Mouse (Mus musculus) testis, postnatal 10 days (tissue): ENCODE measurements at regions not wholly inside any gene's neighbourhood (a gene's known extent, or its start where the extent isn't known, plus 50 kb on each side); places are given as distances from the start of the nearest gene placed in this dataset.
"Not testable (repeated sequence)": the region's sequence is repeated elsewhere in the genome, so short reads cannot be mapped to it uniquely, and the experiment has no call there.

Experiments
- DNase-seq: peaks from one replicate; pipeline ENCODE4 v3.0.0; 2021; ENCODE audit warnings: low spot score

GRCm38 (mm10) chr7:111174393-111175124, 91.7 kb upstream of the Eif4g2 start:
- no peak for DNase-seq

GRCm38 (mm10) chr7:111172061-111172460, 89.2 kb upstream of the Eif4g2 start:
- DNase-seq: no peak

GRCm38 (mm10) chr7:111168546-111169233, 85.9 kb upstream of the Eif4g2 start:
- not testable (repeated sequence) for DNase-seq

GRCm38 (mm10) chr7:111164994-111165393, 82.2 kb upstream of the Eif4g2 start:
- DNase-seq: no peak

GRCm38 (mm10) chr7:111164276-111164675, 81.4 kb upstream of the Eif4g2 start:
- DNase-seq: no peak

- no peak for DNase-seq
Observed at GRCm38 (mm10) chr7:111163861-111164260, 81.0 kb upstream of the Eif4g2 start.

- DNase-seq: no peak
Observed at GRCm38 (mm10) chr7:111163321-111163720, 80.5 kb upstream of the Eif4g2 start.

GRCm38 (mm10) chr7:111158791-111159286, 76.0 kb upstream of the Eif4g2 start:
- DNase-seq: no peak

- no peak for DNase-seq
Observed at GRCm38 (mm10) chr7:111157754-111158325, 75.0 kb upstream of the Eif4g2 start.

GRCm38 (mm10) chr7:111157287-111157686, 74.5 kb upstream of the Eif4g2 start:
- peak; percentile 74 for DNase-seq

GRCm38 (mm10) chr7:111156472-111157231, 73.8 kb upstream of the Eif4g2 start:
- no peak for DNase-seq

- DNase-seq: no peak
Observed at GRCm38 (mm10) chr7:111155995-111156394, 73.2 kb upstream of the Eif4g2 start.

- DNase-seq: no peak
Observed at GRCm38 (mm10) chr7:111154217-111154616, 71.4 kb upstream of the Eif4g2 start.

GRCm38 (mm10) chr7:111150540-111150939, 67.7 kb upstream of the Eif4g2 start:
- DNase-seq: no peak

GRCm38 (mm10) chr7:111150115-111150514, 67.3 kb upstream of the Eif4g2 start:
- DNase-seq: no peak

GRCm38 (mm10) chr7:111147593-111147992, 64.8 kb upstream of the Eif4g2 start:
- no peak for DNase-seq

- no peak for DNase-seq
Observed at GRCm38 (mm10) chr7:111146670-111147069, 63.8 kb upstream of the Eif4g2 start.

GRCm38 (mm10) chr7:111144216-111144615, 61.4 kb upstream of the Eif4g2 start:
- DNase-seq: no peak

GRCm38 (mm10) chr7:111141285-111141965, 58.6 kb upstream of the Eif4g2 start:
- DNase-seq: no peak

- no peak for DNase-seq
Observed at GRCm38 (mm10) chr7:111138038-111138437, 55.2 kb upstream of the Eif4g2 start.

GRCm38 (mm10) chr7:111136066-111136639, 53.3 kb upstream of the Eif4g2 start:
- no peak for DNase-seq
